Mouse (Mus musculus) lung, adult 2 months (tissue): Measurements from ENCODE around the gene Serbp1.

ENCODE experiments used
- CTCF ChIP-seq: fragments of 200-500 bp; IDR thresholded peaks from 2 replicates; pipeline ENCODE4 v1.5.1; 2011; ENCODE audit warnings: mild to moderate bottlenecking, low read length, control low read depth; ENCODE audit not compliant: insufficient read depth
- POLR2A ChIP-seq: fragments of 200-500 bp; IDR thresholded peaks from 2 replicates; pipeline ENCODE4 v1.6.1; 2011; ENCODE audit warnings: low read depth, mild to moderate bottlenecking, control low read depth, low read length, borderline replicate concordance; ENCODE audit errors: extremely low read depth

GRCm38 (mm10) chr6:67226286-67226685 lies 11.7 kb upstream of the Serbp1 start:
- TF ChIP-seq POLR2A, result no peak
- TF ChIP-seq CTCF, result no peak
